Mouse (Mus musculus) cortical plate, adult 2 months (tissue): ENCODE data around the gene Cbr2.
"Not testable (repeated sequence)": the region's sequence is repeated elsewhere in the genome, so short reads cannot be mapped to it uniquely, and the experiment has no call there.

Source experiments
- CTCF ChIP-seq: fragments of 200-500 bp; IDR thresholded peaks from 2 replicates; pipeline ENCODE4 v1.5.1; 2011; ENCODE audit warnings: mild to moderate bottlenecking, control low read depth, low read length; ENCODE audit not compliant: insufficient read depth; ENCODE audit errors: extremely low read depth
- POLR2A ChIP-seq: fragments of 200-500 bp; IDR thresholded peaks from 2 replicates; pipeline ENCODE4 v1.6.1; 2011; ENCODE audit warnings: mild to moderate bottlenecking, low read length, control low read depth; ENCODE audit not compliant: insufficient read depth; ENCODE audit errors: extremely low read depth

DNA sequence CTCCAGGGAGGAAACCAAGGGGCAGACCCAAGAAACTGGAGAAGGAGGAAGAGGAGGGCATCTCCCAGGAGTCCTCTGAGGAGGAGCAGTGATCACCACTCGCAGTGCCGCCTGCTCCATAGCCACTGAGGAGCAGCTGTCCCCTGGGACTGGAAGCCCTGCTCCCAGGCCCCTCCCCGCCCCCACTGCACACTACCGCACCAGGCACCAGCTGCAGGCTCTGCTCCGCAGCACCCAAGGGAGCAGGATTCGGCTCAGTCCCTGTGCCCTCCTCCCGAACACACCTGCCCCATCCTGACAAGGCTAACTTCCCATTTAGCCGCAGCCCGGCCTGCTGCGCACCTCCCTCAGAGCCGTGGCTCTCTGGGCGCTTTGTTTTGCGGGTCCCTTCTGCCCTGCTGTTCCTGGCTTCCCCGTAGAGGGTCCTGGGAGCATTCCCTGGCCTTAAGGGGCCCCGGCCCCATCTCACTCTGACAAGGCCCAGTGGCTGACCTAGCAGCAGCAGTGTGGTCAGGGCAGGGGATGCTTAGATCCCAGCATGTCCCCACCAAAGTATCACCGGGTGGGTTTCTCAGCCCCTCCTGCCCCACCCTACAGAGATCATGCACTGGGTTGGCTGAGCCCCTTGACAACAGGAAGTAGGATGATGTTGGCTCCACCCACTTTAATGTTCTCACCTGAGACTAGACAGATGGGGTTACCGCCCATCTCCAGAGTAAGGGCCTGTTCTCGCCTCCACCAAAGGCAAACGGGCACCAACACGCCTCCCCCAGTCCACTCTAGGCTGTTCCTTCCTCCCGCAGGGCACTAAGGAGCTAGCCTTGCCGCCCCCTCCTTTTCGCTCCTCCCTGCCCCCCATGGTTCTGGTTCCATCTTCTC lies 31.4 kb upstream of the Cbr2 start:
- not testable (repeated sequence) for TF ChIP-seq CTCF, POLR2A
